Mouse (Mus musculus) liver, adult 2 months (tissue): Measurements from ENCODE around the gene Ypel2. TPM values are rescaled to one million over a fixed set of nuclear protein-coding genes. Genes with fewer than 3 reads are reported as not detected.

Experiments
- DNase-seq: peaks from one replicate; pipeline ENCODE4 v3.0.0-alpha.2; 2011; ENCODE audit warnings: low read depth, low spot score; ENCODE audit errors: extremely low read depth
- H3K27ac ChIP-seq: fragments of 200-500 bp; replicated peaks from 2 replicates; pipeline ENCODE4 v1.5.1; 2012; ENCODE audit warnings: low read depth, mild to moderate bottlenecking, control low read depth, inconsistent platforms, low read length; ENCODE audit not compliant: insufficient read depth
- H3K27me3 ChIP-seq: fragments of 200-500 bp; 2 replicates; pipeline ENCODE4 v1.6.1; 2012; ENCODE audit warnings: mild to moderate bottlenecking, moderate library complexity, low read length, inconsistent platforms; ENCODE audit not compliant: control insufficient read depth, insufficient read depth
- H3K36me3 ChIP-seq: fragments of 200-500 bp; 2 replicates; pipeline ENCODE4 v1.6.1; 2012; ENCODE audit warnings: low read length, inconsistent platforms; ENCODE audit not compliant: control insufficient read depth, insufficient read depth
- H3K4me1 ChIP-seq: fragments of 200-500 bp; 2 replicates; pipeline ENCODE4 v1.6.1; 2011; ENCODE audit warnings: low read length; ENCODE audit not compliant: control insufficient read depth, insufficient read depth
- H3K4me3 ChIP-seq: fragments of 200-500 bp; 2 replicates; pipeline ENCODE4 v1.5.1; 2011; ENCODE audit warnings: low read depth, mild to moderate bottlenecking, control low read depth, low read length, moderate library complexity; ENCODE audit not compliant: insufficient read depth
- H3K79me2 ChIP-seq: fragments of 200-500 bp; 2 replicates; pipeline ENCODE4 v1.6.1; 2012; ENCODE audit warnings: inconsistent platforms, mild to moderate bottlenecking, low read length, moderate library complexity; ENCODE audit not compliant: control insufficient read depth, insufficient read depth
- H3K9ac ChIP-seq: fragments of 200-500 bp; 2 replicates; pipeline ENCODE4 v1.6.1; 2012; ENCODE audit warnings: low read depth, mild to moderate bottlenecking, control low read depth, inconsistent platforms, low read length
- CTCF ChIP-seq: fragments of 200-500 bp; IDR thresholded peaks from 2 replicates; pipeline ENCODE4 v1.5.1; 2011; ENCODE audit warnings: low read depth, low read length, control low read depth
- POLR2A ChIP-seq: fragments of 200-500 bp; IDR thresholded peaks from 2 replicates; pipeline ENCODE4 v1.6.1; 2011; ENCODE audit warnings: low read length, control low read depth; ENCODE audit not compliant: insufficient read depth; ENCODE audit errors: extremely low read depth
- WGBS: fragments of 180-500 bp; shearing (Covaris S2); methylation state at CpG from one replicate; pipeline ENCODE4 v1.1.7; 2018; 5-methylcytosine and 5-hydroxymethylcytosine counted together
- polyA plus RNA-seq: library from polyadenylated mRNA; depleted of rRNA; stranded (reverse); fragments of >200 nt; gene quantifications from 2 replicates; pipeline ENCODE4 v1.2.3, GENCODE M21; 2012
- total RNA-seq: library from RNA; depleted of rRNA; stranded (reverse); fragments of >200 nt; gene quantifications from 2 replicates; pipeline ENCODE4 v1.2.3, GENCODE M21; 2014

Ypel2 gene
- total and polyA plus RNA-seq, 2 experiments = 5.1 to 6.2 TPM

DNA sequence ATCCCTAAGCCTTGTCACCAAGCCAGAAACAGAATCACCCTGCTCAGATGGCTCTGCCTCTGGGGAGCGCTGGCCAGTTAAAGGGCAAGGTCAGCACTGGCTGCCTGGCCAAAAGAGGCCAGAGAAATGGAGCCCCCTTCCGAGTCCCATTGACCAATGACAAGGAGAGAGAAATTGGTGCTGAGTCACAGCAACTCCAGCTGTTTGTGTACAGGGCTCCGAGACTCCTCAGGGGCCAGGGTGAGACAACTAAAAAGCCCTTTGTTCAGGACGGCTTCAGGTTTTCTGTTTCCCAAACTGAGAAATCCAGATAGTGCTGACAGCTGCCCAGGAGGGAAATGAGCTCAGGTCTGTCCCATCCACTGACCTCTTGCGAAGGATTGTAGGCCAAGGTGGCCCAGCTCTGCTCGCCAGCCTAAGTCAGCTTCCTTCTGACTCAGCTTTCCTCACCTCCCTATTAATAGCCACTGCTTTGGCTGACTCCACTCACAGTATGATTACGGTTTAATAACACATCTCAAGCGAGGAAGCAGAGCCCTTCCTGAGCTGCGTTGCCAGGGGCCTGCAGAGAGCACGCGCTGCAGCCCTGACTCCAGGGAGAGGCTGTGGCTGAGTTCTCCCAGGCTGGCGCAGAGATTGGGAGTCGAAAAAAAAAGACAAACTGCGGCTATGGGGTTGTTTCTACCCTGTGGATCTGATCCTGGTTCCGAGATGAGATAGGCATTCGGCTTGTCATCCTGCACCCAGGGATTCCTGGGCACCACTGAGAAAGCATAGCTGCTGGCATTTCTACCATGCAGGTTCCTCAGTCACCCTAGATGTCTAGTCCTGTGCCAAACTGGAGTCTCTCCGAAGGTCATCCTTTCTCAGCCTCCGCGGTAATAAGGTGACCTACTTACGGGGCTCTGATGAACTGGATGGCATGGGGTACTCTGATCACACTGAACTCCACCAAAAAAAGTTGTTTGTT lies 73.1 kb downstream of the Ypel2 start:
- 50% methylated on average over 20 of the region's 20 CpGs for WGBS
- no peaks in the 10 kb centered on the region for H3K27me3 ChIP-seq
- DNase-seq = peak; percentile 48
- no peak overlapping the region; the same call in 1 of the 2 replicates for H3K9ac ChIP-seq
- H3K4me3 ChIP-seq = no peak overlapping the region
- H3K4me1 ChIP-seq = peaks cover 23% of the 10 kb centered on the region
- no peak for TF ChIP-seq CTCF
- TF ChIP-seq POLR2A = no peak
- H3K36me3 ChIP-seq = no peaks in the 10 kb centered on the region
- H3K79me2 ChIP-seq = no peaks in the 10 kb centered on the region
- H3K27ac ChIP-seq = peak overlapping the region; percentile 48

DNA sequence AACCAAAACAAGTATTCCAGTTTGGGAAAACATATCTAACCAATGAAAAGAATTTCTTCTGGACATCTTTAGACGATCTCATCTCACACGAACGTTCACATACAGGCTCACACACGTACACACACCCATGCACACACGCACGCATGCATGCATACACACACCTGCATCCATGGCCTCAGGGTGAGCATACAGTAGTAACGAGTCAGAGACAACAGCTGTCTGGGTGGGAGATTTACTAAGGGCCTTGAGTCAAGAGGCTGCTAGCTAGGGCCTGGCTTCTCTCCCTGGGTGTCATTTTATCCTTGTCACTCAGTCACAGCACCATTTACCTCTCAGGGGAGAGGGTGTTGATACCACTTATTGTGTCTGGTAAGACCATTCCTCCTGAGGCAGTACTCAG lies 74.0 kb downstream of the Ypel2 start:
- Histone ChIP-seq H3K36me3 (no peaks in the 10 kb centered on the region), H3K27me3 (no peaks in the 10 kb centered on the region), H3K9ac (no peak overlapping the region), H3K27ac (no peak overlapping the region), H3K4me3 (no peak overlapping the region), H3K4me1 (peaks cover 23% of the 10 kb centered on the region), H3K79me2 (no peaks in the 10 kb centered on the region)
- WGBS = 93% methylated on average over 7 of the region's 7 CpGs
- TF ChIP-seq POLR2A (no peak), CTCF (no peak)
- no peak for DNase-seq

GRCm38 (mm10) chr11:86917536-86917935 lies 76.0 kb downstream of the Ypel2 start:
- TF ChIP-seq POLR2A = no peak
- TF ChIP-seq CTCF = no peak
- DNase-seq = no peak
- Histone ChIP-seq H3K27ac (no peak overlapping the region), H3K9ac (no peak overlapping the region), H3K4me1 (peaks cover 23% of the 10 kb centered on the region), H3K4me3 (no peak overlapping the region), H3K27me3 (no peaks in the 10 kb centered on the region), H3K79me2 (no peaks in the 10 kb centered on the region), H3K36me3 (no peaks in the 10 kb centered on the region)
- over 99% methylated on average over 2 of the region's 2 CpGs for WGBS

- DNase-seq = peak; percentile 67
- TF ChIP-seq POLR2A (no peak), CTCF (no peak)
- Histone ChIP-seq H3K79me2 (no peaks in the 10 kb centered on the region), H3K27ac (no peak overlapping the region), H3K36me3 (no peaks in the 10 kb centered on the region), H3K4me3 (no peak overlapping the region), H3K9ac (no peak overlapping the region), H3K27me3 (no peaks in the 10 kb centered on the region), H3K4me1 (peaks cover 22% of the 10 kb centered on the region)
- WGBS = 30% methylated on average over 8 of the region's 8 CpGs
Measured at GRCm38 (mm10) chr11:86916596-86917249, 76.8 kb downstream of the Ypel2 start.

- H3K4me1 ChIP-seq = peaks cover 5% of the 10 kb centered on the region
- 86% methylated on average over 9 of the region's 9 CpGs for WGBS
- H3K9ac ChIP-seq = no peak overlapping the region
- H3K4me3 ChIP-seq = no peak overlapping the region
- no peak overlapping the region for H3K27ac ChIP-seq
- no peaks in the 10 kb centered on the region for H3K79me2 ChIP-seq
- no peaks in the 10 kb centered on the region for H3K36me3 ChIP-seq
- TF ChIP-seq POLR2A (no peak), CTCF (no peak)
- no peak for DNase-seq
- H3K27me3 ChIP-seq = no peaks in the 10 kb centered on the region
Measured at GRCm38 (mm10) chr11:86914329-86914728, 79.2 kb downstream of the Ypel2 start.

DNA sequence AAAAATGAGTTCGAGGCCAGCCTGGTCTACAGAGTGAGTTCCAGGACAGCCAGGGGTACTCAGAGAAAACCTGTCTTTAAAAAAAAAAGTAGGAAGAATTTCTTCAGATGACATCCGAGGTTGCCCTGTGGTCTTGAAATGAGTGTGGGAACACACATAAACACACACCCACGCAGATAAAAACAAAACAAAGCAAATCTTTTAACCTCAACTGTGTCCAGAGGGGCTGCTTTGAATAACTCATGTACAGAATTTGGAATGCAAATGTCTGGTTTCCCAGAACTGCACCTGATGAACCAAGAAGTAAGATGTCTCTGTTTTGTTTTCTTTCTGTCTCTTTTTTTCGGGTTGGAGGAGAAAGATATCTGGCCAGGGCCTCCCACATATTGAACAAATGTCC lies 83.3 kb downstream of the Ypel2 start:
- Histone ChIP-seq H3K9ac (no peak overlapping the region), H3K27me3 (no peaks in the 10 kb centered on the region), H3K4me1 (0 out of 2 replicates have a peak, but pooled peaks cover 1% of the 10 kb centered on the region), H3K79me2 (no peaks in the 10 kb centered on the region), H3K36me3 (no peaks in the 10 kb centered on the region), H3K27ac (no peak overlapping the region), H3K4me3 (no peak overlapping the region)
- DNase-seq = no peak
- TF ChIP-seq CTCF = no peak
- TF ChIP-seq POLR2A = no peak
- WGBS = 83% methylated on average over 4 of the region's 4 CpGs
